Mouse (Mus musculus) heart, embryonic 12.5 days (tissue): Measurements from ENCODE around the gene Col15a1. TPM values are rescaled to one million over a fixed set of nuclear protein-coding genes. Genes with fewer than 3 reads are reported as not detected.

ENCODE experiments used
- ATAC-seq: fragments of 200-750 bp; cut with Nextera tagmentation; 2 replicates; pipeline ENCODE4 v1.8.0; 2017; ENCODE audit warnings: moderate TSS enrichment, moderate library complexity; ENCODE audit not compliant: insufficient number of reproducible peaks, low FRiP score
- H3K27ac ChIP-seq: fragments of 300-500 bp; sonication (generic); 2 replicates; pipeline ENCODE4 v1.5.1; 2016; ENCODE audit warnings: mild to moderate bottlenecking, moderate library complexity; ENCODE audit not compliant: poor library complexity, severe bottlenecking
- H3K27me3 ChIP-seq: fragments of 300-500 bp; sonication (generic); replicated peaks from 2 replicates; pipeline ENCODE4 v1.6.1; 2016; ENCODE audit warnings: mild to moderate bottlenecking, moderate library complexity
- H3K36me3 ChIP-seq: fragments of 300-500 bp; sonication (generic); 2 replicates; pipeline ENCODE4 v1.6.1; 2016; ENCODE audit warnings: mild to moderate bottlenecking, moderate library complexity
- H3K4me1 ChIP-seq: fragments of 300-500 bp; sonication (generic); replicated peaks from 2 replicates; pipeline ENCODE4 v1.6.1; 2016; ENCODE audit warnings: mild to moderate bottlenecking
- H3K4me2 ChIP-seq: fragments of 300-500 bp; sonication (generic); 2 replicates; pipeline ENCODE4 v1.6.1; 2016; ENCODE audit warnings: mild to moderate bottlenecking, moderate library complexity
- H3K4me3 ChIP-seq: fragments of 300-500 bp; sonication (generic); 2 replicates; pipeline ENCODE4 v1.5.1; 2016; ENCODE audit warnings: mild to moderate bottlenecking
- H3K9ac ChIP-seq: fragments of 300-500 bp; sonication (generic); 2 replicates; pipeline ENCODE4 v1.6.1; 2016; ENCODE audit warnings: mild to moderate bottlenecking, moderate library complexity
- H3K9me3 ChIP-seq: fragments of 300-500 bp; sonication (generic); replicated peaks from 2 replicates; pipeline ENCODE4 v1.6.1; 2016; ENCODE audit warnings: mild to moderate bottlenecking, moderate library complexity
- WGBS: fragments of 180-500 bp; shearing (Covaris S2); methylation state at CpG from one replicate; pipeline ENCODE4 v1.1.7; 2016; 5-methylcytosine and 5-hydroxymethylcytosine counted together
- polyA plus RNA-seq: library from polyadenylated mRNA; unstranded; fragments of >200 nt; fragmentation: Nextera tagmentation; extraction: Ambion mirVana; gene quantifications from 2 replicates; pipeline ENCODE4 v1.2.1, GENCODE M21; 2016

Col15a1 gene
- polyA plus RNA-seq, result 2.2 and 2.4 TPM in 2 replicates

GRCm38 (mm10) chr4:47207969-47208420, at the start of gene Col15a1:
Gene Col15a1, plus strand, starts transcription at chr4:47208161.
- ATAC-seq, result no peak
- H3K27me3 ChIP-seq, result peaks cover 82% of the 10 kb centered on the region
- WGBS, result under 1% methylated on average over 45 of the region's 45 CpGs

GRCm38 (mm10) chr4:47161103-47161755, 46.7 kb upstream of the Col15a1 start:
- WGBS, result 14% methylated on average over 4 of the region's 4 CpGs
- Histone ChIP-seq H3K27ac (no peak overlapping the region), H3K4me1 (no peaks in the 10 kb centered on the region), H3K4me2 (no peak overlapping the region), H3K4me3 (no peak overlapping the region), H3K9me3 (0 out of 2 replicates have a peak, but pooled peaks cover 3% of the 10 kb centered on the region), H3K27me3 (no peaks in the 10 kb centered on the region), H3K9ac (no peak overlapping the region), H3K36me3 (no peaks in the 10 kb centered on the region)
- no peak for ATAC-seq

More at GRCm38 (mm10) chr4:47207969-47208420, at the start of gene Col15a1:
- H3K36me3 ChIP-seq, result no peaks in the 10 kb centered on the region
- H3K4me3 ChIP-seq, result peak within 1 kb of the TSS; percentile 48
- H3K4me1 ChIP-seq, result peaks cover 17% of the 10 kb centered on the region
- no peaks in the 10 kb centered on the region for H3K9me3 ChIP-seq
- H3K4me2 ChIP-seq, result peak within 1 kb of the TSS; percentile 83
- 0 out of 2 replicates have a peak within 1 kb of the TSS, but pooled peaks have one; percentile 4 for H3K9ac ChIP-seq
- no peak within 1 kb of the TSS for H3K27ac ChIP-seq

- ATAC-seq, result no peak
- H3K27ac ChIP-seq, result no peak overlapping the region
- no peaks in the 10 kb centered on the region for H3K4me1 ChIP-seq
- H3K27me3 ChIP-seq, result no peaks in the 10 kb centered on the region
- H3K9me3 ChIP-seq, result 0 out of 2 replicates have a peak, but pooled peaks cover 3% of the 10 kb centered on the region
- H3K36me3 ChIP-seq, result no peaks in the 10 kb centered on the region
- 66% methylated on average over 12 of the region's 12 CpGs for WGBS
- H3K9ac ChIP-seq, result no peak overlapping the region
- H3K4me3 ChIP-seq, result no peak overlapping the region
- no peak overlapping the region for H3K4me2 ChIP-seq
Observed at GRCm38 (mm10) chr4:47161756-47162587, 46.0 kb upstream of the Col15a1 start.

- H3K9ac ChIP-seq, result no peak overlapping the region
- no peaks in the 10 kb centered on the region for H3K36me3 ChIP-seq
- H3K9me3 ChIP-seq, result no peaks in the 10 kb centered on the region
- 34% methylated on average over 1 of the region's 1 CpGs for WGBS
- no peak overlapping the region for H3K27ac ChIP-seq
- H3K4me3 ChIP-seq, result no peak overlapping the region
- ATAC-seq, result no peak
- H3K27me3 ChIP-seq, result 0 out of 2 replicates have a peak, but pooled peaks cover 5% of the 10 kb centered on the region
- peaks cover 7% of the 10 kb centered on the region for H3K4me1 ChIP-seq
- no peak overlapping the region for H3K4me2 ChIP-seq
Observed at GRCm38 (mm10) chr4:47172314-47172713, 35.6 kb upstream of the Col15a1 start.

GRCm38 (mm10) chr4:47177101-47177500, 30.9 kb upstream of the Col15a1 start:
- Histone ChIP-seq H3K36me3 (no peaks in the 10 kb centered on the region), H3K4me2 (no peak overlapping the region), H3K27me3 (0 out of 2 replicates have a peak, but pooled peaks cover 5% of the 10 kb centered on the region), H3K27ac (no peak overlapping the region), H3K4me3 (no peak overlapping the region), H3K4me1 (peaks cover 8% of the 10 kb centered on the region), H3K9me3 (no peaks in the 10 kb centered on the region), H3K9ac (no peak overlapping the region)
- 53% methylated on average over 8 of the region's 8 CpGs for WGBS
- ATAC-seq, result no peak

GRCm38 (mm10) chr4:47178261-47178961, 29.6 kb upstream of the Col15a1 start:
- H3K27ac ChIP-seq, result no peak overlapping the region
- 66% methylated on average over 8 of the region's 8 CpGs for WGBS

GRCm38 (mm10) chr4:47179535-47179934, 28.4 kb upstream of the Col15a1 start:
- 79% methylated on average over 5 of the region's 5 CpGs for WGBS

More at GRCm38 (mm10) chr4:47178261-47178961, 29.6 kb upstream of the Col15a1 start:
- peaks cover 8% of the 10 kb centered on the region for H3K4me1 ChIP-seq
- no peak overlapping the region for H3K9ac ChIP-seq
- no peaks in the 10 kb centered on the region for H3K36me3 ChIP-seq
- 0 out of 2 replicates have a peak, but pooled peaks cover 5% of the 10 kb centered on the region for H3K27me3 ChIP-seq
- H3K4me3 ChIP-seq, result no peak overlapping the region
- no peak overlapping the region for H3K4me2 ChIP-seq
- no peaks in the 10 kb centered on the region for H3K9me3 ChIP-seq
- no peak for ATAC-seq

GRCm38 (mm10) chr4:47184058-47184661, 23.8 kb upstream of the Col15a1 start:
- Histone ChIP-seq H3K4me2 (no peak overlapping the region), H3K36me3 (no peaks in the 10 kb centered on the region), H3K9ac (no peak overlapping the region), H3K4me3 (no peak overlapping the region), H3K27me3 (no peaks in the 10 kb centered on the region), H3K27ac (no peak overlapping the region), H3K4me1 (0 out of 2 replicates have a peak, but pooled peaks cover 9% of the 10 kb centered on the region), H3K9me3 (no peaks in the 10 kb centered on the region)
- no peak for ATAC-seq
- WGBS, result 44% methylated on average over 6 of the region's 6 CpGs

More at GRCm38 (mm10) chr4:47179535-47179934, 28.4 kb upstream of the Col15a1 start:
- Histone ChIP-seq H3K9me3 (no peaks in the 10 kb centered on the region), H3K27ac (no peak overlapping the region), H3K4me1 (peaks cover 14% of the 10 kb centered on the region), H3K4me2 (no peak overlapping the region), H3K4me3 (no peak overlapping the region), H3K27me3 (0 out of 2 replicates have a peak, but pooled peaks cover 5% of the 10 kb centered on the region), H3K9ac (no peak overlapping the region), H3K36me3 (no peaks in the 10 kb centered on the region)
- no peak for ATAC-seq

- H3K36me3 ChIP-seq, result no peaks in the 10 kb centered on the region
- H3K27me3 ChIP-seq, result no peaks in the 10 kb centered on the region
- no peak overlapping the region for H3K9ac ChIP-seq
- WGBS, result 61% methylated on average over 6 of the region's 6 CpGs
- 0 out of 2 replicates have a peak, but pooled peaks cover 9% of the 10 kb centered on the region for H3K4me1 ChIP-seq
- no peak overlapping the region for H3K4me3 ChIP-seq
- no peaks in the 10 kb centered on the region for H3K9me3 ChIP-seq
- no peak overlapping the region for H3K27ac ChIP-seq
- ATAC-seq, result no peak
- H3K4me2 ChIP-seq, result no peak overlapping the region
Observed at GRCm38 (mm10) chr4:47186514-47186913, 21.4 kb upstream of the Col15a1 start.

- 84% methylated on average over 3 of the region's 3 CpGs for WGBS
Observed at GRCm38 (mm10) chr4:47196173-47196572, 11.8 kb upstream of the Col15a1 start.

More at GRCm38 (mm10) chr4:47196173-47196572, 11.8 kb upstream of the Col15a1 start:
- Histone ChIP-seq H3K9ac (no peak overlapping the region), H3K4me2 (no peak overlapping the region), H3K9me3 (no peaks in the 10 kb centered on the region), H3K4me1 (no peaks in the 10 kb centered on the region), H3K27me3 (peaks cover 11% of the 10 kb centered on the region; the same call in 1 of the 2 replicates), H3K27ac (no peak overlapping the region), H3K36me3 (no peaks in the 10 kb centered on the region), H3K4me3 (no peak overlapping the region)
- no peak for ATAC-seq
